Mouse (Mus musculus) liver, adult 2 months (tissue): ENCODE data around the gene Slc7a15.
"Not testable (repeated sequence)": the region's sequence is repeated elsewhere in the genome, so short reads cannot be mapped to it uniquely, and the experiment has no call there.

ENCODE experiments used
- CTCF ChIP-seq: fragments of 200-500 bp; IDR thresholded peaks from 2 replicates; pipeline ENCODE4 v1.5.1; 2011; ENCODE audit warnings: low read depth, low read length, control low read depth
- POLR2A ChIP-seq: fragments of 200-500 bp; IDR thresholded peaks from 2 replicates; pipeline ENCODE4 v1.6.1; 2011; ENCODE audit warnings: low read length, control low read depth; ENCODE audit not compliant: insufficient read depth; ENCODE audit errors: extremely low read depth

GRCm38 (mm10) chr12:8598966-8599365 is at the start of gene Slc7a15:
- not testable (repeated sequence) for TF ChIP-seq POLR2A, CTCF
